ENCODE assay signal across 10 mouse cellular contexts in the genomic region with DNA sequence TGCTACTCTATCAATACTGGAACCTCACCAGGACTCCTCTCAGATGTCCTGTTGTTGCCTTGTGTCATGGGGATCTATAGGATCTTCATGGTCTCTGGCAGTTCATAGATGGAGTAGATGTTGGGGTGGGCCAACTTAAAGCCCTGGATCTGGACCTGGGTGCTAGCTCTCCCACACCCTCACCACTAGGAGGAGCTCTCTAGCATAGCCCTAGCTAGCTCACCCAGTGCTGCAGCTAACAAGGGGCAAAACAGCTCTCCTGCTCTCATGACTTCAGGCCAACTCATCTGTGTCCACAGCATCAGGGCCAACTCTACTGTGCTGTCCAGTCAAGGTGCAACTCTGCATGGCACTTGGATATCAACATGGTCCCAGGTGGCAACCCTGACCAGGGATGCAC.
DNase-seq lines count a peak whose midpoint lies in the region; ATAC-seq and TF ChIP-seq lines count a peak whose summit lies in the region.
"Had no signal": no experiment of that assay in that cellular context is flagged by ENCODE, and none has a peak within 500 bp of the region (broad histone marks: within the 10 kb centered on the region; RNA-seq: fewer than 3 reads in every experiment).

No protein-coding gene starts in this region.

- no peaks in the 10 kb centered on the region for H3K4me1 ChIP-seq in CH12.LX (ENCODE audit: control insufficient read depth in 1 of 2, insufficient read depth in 2 of 2)
- H3K4me1 ChIP-seq in heart, embryonic 12.5 days (replicated peaks), result no peaks in the 10 kb centered on the region; the same call in 1 of the 2 replicates
- H3K4me1 ChIP-seq: limb, embryonic 15.5 days had no signal

- in situ Hi-C loops in CH12.LX (cut with MboI; ENCODE audit: low pct_ligation_motif_present, low pct_unique_long_range_greater_than_20kb, low sequenced_read_pairs), result loop anchor here (5.0 kb wide), 1 partner anchor 68 kb away; no protein-coding TSS in a partner anchor

- intact Hi-C loops in left cerebral cortex, postnatal 10 days (cut with DNase I), result no loop called here

- ATAC-seq in heart, embryonic 12.5 days (ENCODE audit: insufficient number of reproducible peaks, low FRiP score), result no peak

- TF ChIP-seq POLR2A in CH12.LX (IDR thresholded peaks at IDR 0.05; ENCODE audit: low read depth, low read length), result no peak

- H3K36me3 ChIP-seq in CH12.LX (replicated peaks in 1 of 2; ENCODE audit: control insufficient read depth in 1 of 2, insufficient read depth in 1 of 2, low read length in 1 of 2), result no peaks in the 10 kb centered on the region
- H3K36me3 ChIP-seq in heart, embryonic 12.5 days, result no peaks in the 10 kb centered on the region
- H3K36me3 ChIP-seq: heart, embryonic 13.5 days; limb, embryonic 15.5 days had no signal

- H3K79me2 ChIP-seq in CH12.LX (replicated peaks; ENCODE audit: control insufficient read depth, extremely low read depth, insufficient read depth, poor library complexity, severe bottlenecking), result no peaks in the 10 kb centered on the region

- peak; percentile 25 for DNase-seq in gastrocnemius, adult 18-20 months (ENCODE audit: low spot score)
- no peak for DNase-seq in gastrocnemius, postnatal 25 days
- DNase-seq in CH12.LX (ENCODE audit: extremely low read depth), result peak; percentile 69
- peak; percentile 3 for DNase-seq in c-Kit-positive CD71-positive TER-119-positive erythroid progenitor cells, embryonic 14.5 days (ENCODE audit: low spot score)
- peak; percentile 42 for DNase-seq in lung, postnatal 14 days
- no peak for DNase-seq in left cerebral cortex, postnatal 10 days (ENCODE audit: extremely low spot score in 1 of 2, low spot score in 2 of 2)
- DNase-seq in layer of hippocampus, postnatal 14 days (ENCODE audit: low spot score in 2 of 2), result no peak

- TF ChIP-seq CTCF in CH12.LX (conservative IDR thresholded peaks at IDR 0.05 in 1 of 2, IDR thresholded peaks at IDR 0.05 in 1 of 2; ENCODE audit: low read depth in 2 of 2, low read length in 2 of 2), result peak; percentile 90 to 96

- no peak overlapping the region for H3K4me2 ChIP-seq in CH12.LX (ENCODE audit: insufficient read depth, low read depth, poor library complexity, severe bottlenecking)
- H3K4me2 ChIP-seq in heart, embryonic 12.5 days, result no peak overlapping the region
- H3K4me2 ChIP-seq: heart, embryonic 13.5 days; limb, embryonic 15.5 days had no signal

- peak; percentile 74 for TF ChIP-seq RAD21 in CH12.LX (IDR thresholded peaks at IDR 0.05; ENCODE audit: low read depth, low read length)

- H3K27ac ChIP-seq in CH12.LX (ENCODE audit: insufficient read depth, low read depth), result no peak overlapping the region
- H3K27ac ChIP-seq in heart, embryonic 12.5 days (ENCODE audit: poor library complexity, severe bottlenecking), result no peak overlapping the region
- H3K27ac ChIP-seq: heart, embryonic 13.5 days; limb, embryonic 15.5 days had no signal

- no peaks in the 10 kb centered on the region for H3K27me3 ChIP-seq in CH12.LX (replicated peaks)
- H3K27me3 ChIP-seq in heart, embryonic 12.5 days (replicated peaks), result no peaks in the 10 kb centered on the region
- H3K27me3 ChIP-seq: heart, embryonic 13.5 days; limb, embryonic 15.5 days had no signal

- no peak overlapping the region for H3K9ac ChIP-seq in CH12.LX (ENCODE audit: insufficient read depth, low read depth)
- H3K9ac ChIP-seq in heart, embryonic 12.5 days, result no peak overlapping the region
- H3K9ac ChIP-seq: heart, embryonic 13.5 days; limb, embryonic 15.5 days had no signal

- peaks cover 3% of the 10 kb centered on the region for H3K9me3 ChIP-seq in CH12.LX (replicated peaks; ENCODE audit: low read length)
- no peaks in the 10 kb centered on the region for H3K9me3 ChIP-seq in heart, embryonic 12.5 days (replicated peaks)
- H3K9me3 ChIP-seq: limb, embryonic 15.5 days had no signal

- no peak for TF ChIP-seq EP300 in CH12.LX (IDR thresholded peaks at IDR 0.05; ENCODE audit: low read length)

- dilution Hi-C loops in CH12.LX (cut with MboI; ENCODE audit: extremely low pct_ligation_motif_present, extremely low pct_unique_long_range_greater_than_20kb, low sequenced_read_pairs), result no loop called here

- H3K4me3 ChIP-seq in CH12.LX (replicated peaks in 1 of 3; ENCODE audit: low read depth in 2 of 3, low read length in 2 of 3, poor library complexity in 1 of 3), result no peak overlapping the region
- H3K4me3 ChIP-seq in heart, embryonic 12.5 days, result no peak overlapping the region
- H3K4me3 ChIP-seq: heart, embryonic 13.5 days; limb, embryonic 15.5 days had no signal

TF ChIP-seq in CH12.LX, 34 proteins besides CTCF, POLR2A, EP300 and RAD21:
- TF ChIP-seq ZC3H11A (IDR thresholded peaks at IDR 0.05; ENCODE audit: low read depth, low read length) (peak; percentile 28; the same call in 1 of the 2 replicates), ZKSCAN1 (IDR thresholded peaks at IDR 0.05; ENCODE audit: borderline replicate concordance, low read depth, low read length) (no peak), MAFK (IDR thresholded peaks at IDR 0.05; ENCODE audit: insufficient replicate concordance, low read length) (no peak), MXI1 (IDR thresholded peaks at IDR 0.05; ENCODE audit: low read depth, low read length) (no peak), SMC3 (IDR thresholded peaks at IDR 0.05; ENCODE audit: low read depth, low read length) (peak; percentile 91), PAX5 (IDR thresholded peaks at IDR 0.05; ENCODE audit: low read length) (no peak)

Comparison
In these comparisons a context has a peak if more than half of its experiments do, and no peak if none do; other contexts are left out.
1. DNase-seq: peak in gastrocnemius, adult 18-20 months (single experiment), CH12.LX (single experiment), c-Kit-positive CD71-positive TER-119-positive erythroid progenitor cells, embryonic 14.5 days (single experiment) and lung, postnatal 14 days (single experiment); none in gastrocnemius, postnatal 25 days (single experiment), left cerebral cortex, postnatal 10 days (0 of 2) and layer of hippocampus, postnatal 14 days (0 of 2).